Mouse (Mus musculus) embryo, embryonic 11.5 days (tissue): ENCODE measurements around the gene Fam163b.
A peak's percentile ranks its signal among the peaks of the same experiment; 100 is the strongest.

Experiments used
- DNase-seq: peaks from one replicate; pipeline ENCODE4 v3.0.0-alpha.2; 2012; ENCODE audit warnings: low read depth, low spot score

The Fam163b gene

DNA sequence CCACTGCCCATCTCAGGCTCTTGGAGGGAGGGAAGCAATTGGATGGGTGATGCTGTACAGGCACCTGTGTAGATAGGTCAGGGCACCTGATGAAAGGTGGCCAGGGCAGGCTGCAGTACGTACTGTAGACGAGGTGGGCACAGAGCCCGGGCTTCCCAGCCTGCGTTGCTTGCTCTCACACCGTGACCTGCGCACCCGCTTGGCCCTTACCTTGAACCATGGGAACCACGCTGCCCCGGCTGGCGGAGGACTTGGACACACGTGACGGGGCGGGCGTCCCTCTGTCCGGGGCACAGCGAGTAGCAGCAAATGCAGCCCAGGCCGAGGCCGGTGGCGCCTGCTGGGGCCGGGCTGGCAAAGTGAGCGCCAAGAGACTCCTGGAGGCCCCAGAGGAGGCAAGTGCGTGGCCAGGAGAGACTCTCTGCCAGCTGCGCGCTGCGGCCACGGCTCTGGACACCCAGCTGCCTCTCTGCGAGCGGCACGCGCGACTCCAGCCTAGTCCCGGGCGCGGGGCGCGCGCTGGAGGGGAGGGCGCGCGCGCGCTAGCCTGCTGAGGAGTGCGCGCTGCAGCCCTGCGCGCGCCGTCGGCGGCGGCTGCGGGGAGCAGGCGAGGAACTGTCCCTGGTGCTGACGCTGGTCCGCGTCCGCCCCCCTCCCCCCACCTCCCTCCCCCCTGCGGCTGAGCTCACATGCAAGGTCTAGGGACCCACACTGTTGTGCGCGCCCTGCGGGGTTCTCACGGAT is at the start of gene Fam163b:
Gene Fam163b (minus strand): TSS at position 542 of the 744 bp plus-strand sequence.
- peak; percentile 58 for DNase-seq

DNA sequence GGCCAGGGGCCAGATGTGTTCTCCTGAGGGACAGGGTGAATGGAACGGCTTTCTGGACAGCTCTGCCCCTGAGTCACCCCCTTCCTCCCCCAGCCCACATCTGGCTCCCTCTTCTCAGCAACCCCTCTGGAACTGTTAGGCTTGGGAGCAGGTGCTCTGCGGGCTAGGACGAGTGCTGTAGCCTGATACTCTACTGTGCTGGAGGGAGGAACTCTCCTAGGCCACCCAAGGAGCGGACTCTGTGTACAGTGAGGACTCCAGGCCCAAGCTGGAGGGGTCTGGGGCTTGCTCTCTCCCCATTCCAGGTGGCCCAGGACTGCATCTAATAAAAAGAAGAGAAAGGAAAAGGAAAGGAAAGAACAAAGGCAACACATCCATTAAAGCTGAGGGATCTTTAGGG is 47.7 kb upstream of the Fam163b start:
- no peak for DNase-seq

DNA sequence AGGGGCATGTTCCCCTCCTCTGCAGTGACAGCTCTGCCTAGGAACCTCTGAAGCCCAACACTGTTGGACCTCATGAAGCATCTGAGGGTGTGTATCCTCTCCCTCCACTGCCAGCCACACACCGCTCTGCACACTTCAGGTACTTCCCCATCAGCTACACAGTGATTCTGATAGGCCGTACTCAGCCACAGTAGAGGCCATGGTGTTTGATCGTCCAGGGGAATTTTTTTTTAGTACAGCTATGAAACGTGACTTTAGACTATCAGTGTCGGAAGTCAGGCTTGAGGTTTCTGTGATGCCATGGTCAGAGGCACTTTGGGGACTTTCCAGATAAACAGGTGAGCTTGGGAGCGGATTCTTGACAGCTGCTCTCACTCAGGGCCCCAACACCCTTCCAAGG is 45.2 kb upstream of the Fam163b start:
- DNase-seq, result no peak

DNA sequence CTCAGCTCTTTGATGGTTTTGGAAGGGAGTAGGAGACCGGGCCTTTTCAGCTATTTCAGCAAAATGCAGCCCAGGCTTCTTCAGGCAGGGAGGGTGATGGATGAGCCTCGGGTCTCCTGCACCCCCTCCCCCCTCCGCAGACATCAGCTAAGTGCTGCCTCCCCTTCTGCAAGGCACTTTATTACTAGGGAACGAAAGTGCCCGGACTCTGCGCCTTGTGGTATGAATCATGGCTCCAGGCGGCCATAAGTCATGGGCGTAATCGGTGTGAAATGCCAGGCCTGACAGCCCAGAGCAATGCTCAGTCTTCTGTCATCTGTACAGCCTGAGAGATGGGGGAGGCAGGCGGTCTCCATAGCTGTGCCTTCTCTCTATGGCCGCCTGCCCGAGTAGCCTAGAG is 41.4 kb upstream of the Fam163b start:
- peak; percentile 61 for DNase-seq

- DNase-seq, result no peak
These were observed 39.6 kb upstream of the Fam163b start for GRCm38 (mm10) chr2:27181907-27182306.

GRCm38 (mm10) chr2:27179101-27179500 is 36.8 kb upstream of the Fam163b start:
- DNase-seq, result no peak

DNA sequence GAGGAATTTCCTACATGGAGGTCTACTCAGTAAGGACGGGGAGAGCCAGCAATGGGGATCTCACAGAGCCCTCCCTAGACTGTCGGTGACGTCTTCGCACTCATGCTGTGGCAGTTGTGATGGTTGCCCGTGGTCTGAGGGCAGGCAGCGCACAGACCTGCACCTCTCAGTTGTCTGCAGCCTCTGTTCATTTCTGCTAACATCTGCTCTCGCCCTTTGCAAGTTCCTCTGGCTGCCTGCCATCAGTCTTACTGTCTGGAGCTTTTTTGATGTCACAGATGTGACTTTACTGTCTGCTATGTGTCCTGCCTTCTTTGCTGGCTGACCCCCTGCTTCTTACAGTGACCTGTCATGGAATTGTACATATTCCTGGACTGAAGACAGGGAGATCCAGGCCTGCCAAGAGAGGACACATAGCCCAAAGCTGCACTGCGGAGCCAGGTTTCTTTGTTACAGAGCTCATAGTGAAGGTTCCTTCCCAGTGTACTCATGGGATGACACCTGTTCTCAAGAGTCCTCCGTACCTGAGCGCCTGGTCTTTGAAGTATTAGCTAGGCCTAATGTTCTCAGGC is 33.5 kb upstream of the Fam163b start:
- no peak for DNase-seq

DNA sequence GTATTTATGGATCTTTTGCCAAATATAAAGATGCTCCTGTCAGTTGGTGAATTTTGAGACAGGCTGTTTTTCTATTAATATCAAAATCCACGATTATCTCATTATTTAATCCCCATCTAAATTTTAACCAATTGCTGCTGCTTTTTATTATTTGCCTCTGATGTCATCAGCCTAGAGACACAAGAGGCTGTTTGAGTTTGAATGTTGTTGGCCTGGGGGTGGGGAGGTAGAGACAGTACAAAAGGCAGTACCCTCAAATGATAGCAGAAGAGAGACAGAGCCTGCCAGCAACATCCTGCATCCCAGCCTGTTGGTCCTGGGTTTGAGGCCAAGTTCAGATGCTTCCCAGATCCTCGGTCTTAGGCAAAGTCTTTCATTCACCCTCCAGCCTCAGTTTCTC is 32.0 kb upstream of the Fam163b start:
- DNase-seq, result no peak

- no peak for DNase-seq
These were observed 24.7 kb upstream of the Fam163b start for GRCm38 (mm10) chr2:27166999-27167398.

DNA sequence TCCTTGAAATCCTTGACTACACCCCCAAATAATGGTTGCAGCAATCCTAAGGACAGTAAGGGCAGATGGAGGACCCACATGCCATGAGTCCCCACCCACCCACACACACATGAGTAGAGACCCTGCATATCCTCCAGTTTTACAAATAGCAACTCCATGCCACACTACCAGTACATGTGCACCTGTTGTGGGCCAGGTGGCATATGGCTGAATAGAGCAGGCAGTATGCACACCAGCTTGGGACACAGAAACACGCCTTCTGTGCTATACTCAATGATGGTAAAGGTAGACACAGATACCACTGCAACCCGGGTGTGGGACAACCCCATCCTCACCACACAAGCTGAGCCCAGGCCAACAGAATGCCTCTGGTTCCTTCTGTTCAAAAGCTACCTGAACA is 23.8 kb upstream of the Fam163b start:
- no peak for DNase-seq

- no peak for DNase-seq
These were observed 22.7 kb upstream of the Fam163b start, which contains the start of gene Dbh for GRCm38 (mm10) chr2:27164796-27165590. TSS of gene Dbh (plus strand) at chr2:27165233.

- no peak for DNase-seq
These were observed 21.6 kb upstream of the Fam163b start for GRCm38 (mm10) chr2:27163851-27164250.

GRCm38 (mm10) chr2:27162656-27163055 is 20.4 kb upstream of the Fam163b start:
- no peak for DNase-seq

DNA sequence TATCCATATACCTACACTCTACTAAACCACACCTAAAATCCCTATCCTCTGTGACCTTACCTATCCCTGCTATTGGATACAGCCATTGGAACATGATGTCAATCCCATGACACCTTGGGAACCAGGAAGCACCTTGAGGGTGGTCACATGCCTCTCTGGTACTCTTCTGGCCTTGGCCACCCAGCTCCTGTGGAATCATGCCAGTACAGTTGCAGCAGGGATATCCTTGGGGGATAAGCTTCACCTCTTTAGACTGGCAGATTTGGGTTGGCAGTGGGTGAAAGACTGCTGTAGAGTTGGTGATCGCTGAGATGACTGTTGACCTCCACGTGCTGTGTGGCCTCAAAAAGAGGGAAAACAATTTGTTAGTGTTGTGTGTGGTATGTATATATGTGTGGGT is 19.2 kb upstream of the Fam163b start:
- DNase-seq, result no peak

DNA sequence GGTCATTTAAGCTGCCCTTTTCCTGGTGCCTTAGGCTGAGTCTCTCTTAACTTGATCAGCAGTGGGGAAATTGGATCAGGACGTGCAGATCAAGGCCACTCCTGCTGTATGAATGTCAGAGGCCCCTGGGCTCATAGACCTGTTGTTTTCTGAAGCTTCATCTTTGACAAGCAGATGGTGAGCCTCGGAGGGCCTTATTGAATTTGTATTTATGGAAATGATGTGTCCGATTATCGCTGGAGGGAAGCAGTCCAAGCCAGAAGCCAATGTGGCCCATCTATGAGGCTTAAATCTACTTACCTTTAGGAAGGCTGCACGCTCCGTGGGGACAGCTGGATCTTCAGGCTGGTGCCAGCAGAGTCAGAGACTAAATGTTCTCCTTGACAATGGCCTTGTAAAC is 14.3 kb upstream of the Fam163b start:
- no peak for DNase-seq

DNA sequence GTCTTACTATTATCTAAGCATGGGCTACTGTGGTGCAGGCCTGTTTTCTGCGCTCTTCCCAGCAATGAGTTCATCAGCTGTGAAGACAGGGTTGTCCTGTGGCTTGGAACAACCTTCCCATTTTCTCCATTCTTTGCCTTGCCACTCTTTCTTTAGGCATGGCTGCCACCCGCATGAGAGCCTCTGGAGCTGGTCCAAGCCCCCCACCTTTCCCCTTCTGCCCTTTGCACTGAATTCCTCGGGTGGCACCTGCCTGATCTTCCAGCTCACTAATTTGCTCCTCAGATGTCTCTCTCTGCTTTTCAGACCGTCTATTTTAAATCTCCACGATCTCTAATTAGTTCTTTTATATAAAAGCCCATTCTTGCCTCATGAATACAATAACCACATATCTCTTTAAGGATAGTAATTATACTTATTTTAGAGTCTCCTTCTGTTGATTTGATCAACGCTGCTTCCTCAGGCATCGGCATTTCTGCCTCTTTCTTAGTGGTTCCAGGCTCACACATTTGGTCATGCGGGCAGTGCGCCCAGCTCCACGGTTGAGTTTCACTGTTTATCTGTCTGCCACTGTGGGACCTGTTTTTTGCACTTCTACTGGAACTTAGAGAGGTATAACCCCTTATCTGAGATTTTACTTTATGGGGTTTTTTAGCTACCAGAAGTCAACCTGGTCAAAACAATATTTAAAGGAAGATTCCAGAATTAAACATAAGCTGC is 12.3 kb upstream of the Fam163b start:
- DNase-seq, result no peak

DNA sequence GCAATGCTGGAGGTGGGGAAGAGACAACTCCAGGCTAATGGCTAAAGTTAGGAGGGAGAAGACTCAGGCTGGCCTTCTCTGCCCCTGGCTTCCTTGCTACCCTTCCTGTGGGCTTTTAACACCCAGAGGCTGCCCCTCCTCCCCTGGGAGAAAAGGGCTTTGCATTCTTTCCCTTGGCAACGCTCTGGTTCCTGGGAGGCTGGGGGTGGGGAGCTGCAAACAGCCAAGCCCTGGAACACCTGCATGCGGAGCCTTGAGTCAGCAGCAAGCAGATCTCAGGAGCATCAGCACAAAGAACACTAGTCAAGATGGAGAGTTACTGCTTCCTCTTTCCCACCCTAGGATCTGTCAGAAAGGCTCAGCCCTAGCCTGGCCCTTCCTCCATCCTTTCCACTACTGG is 7.2 kb upstream of the Fam163b start:
- DNase-seq, result no peak

DNA sequence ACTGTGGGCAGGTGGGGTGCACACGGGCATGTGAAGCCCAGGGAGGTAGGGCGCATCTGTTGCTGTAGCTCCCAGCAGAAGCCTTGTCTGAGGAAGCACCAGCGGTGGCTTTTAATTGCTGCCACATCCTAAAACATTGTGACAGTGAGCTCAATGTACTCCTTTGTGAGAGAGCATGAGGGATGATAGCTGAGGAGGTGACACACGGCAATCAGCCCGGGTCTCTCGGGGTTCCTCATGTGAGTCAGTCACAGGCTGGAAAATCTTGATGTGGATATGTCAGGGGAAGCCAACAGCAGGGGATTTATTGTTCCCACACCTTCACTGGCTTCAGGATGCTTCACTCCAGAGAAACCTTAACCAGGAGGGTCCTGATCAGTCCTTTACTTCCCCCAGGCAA is 4.5 kb upstream of the Fam163b start:
- DNase-seq, result no peak

DNA sequence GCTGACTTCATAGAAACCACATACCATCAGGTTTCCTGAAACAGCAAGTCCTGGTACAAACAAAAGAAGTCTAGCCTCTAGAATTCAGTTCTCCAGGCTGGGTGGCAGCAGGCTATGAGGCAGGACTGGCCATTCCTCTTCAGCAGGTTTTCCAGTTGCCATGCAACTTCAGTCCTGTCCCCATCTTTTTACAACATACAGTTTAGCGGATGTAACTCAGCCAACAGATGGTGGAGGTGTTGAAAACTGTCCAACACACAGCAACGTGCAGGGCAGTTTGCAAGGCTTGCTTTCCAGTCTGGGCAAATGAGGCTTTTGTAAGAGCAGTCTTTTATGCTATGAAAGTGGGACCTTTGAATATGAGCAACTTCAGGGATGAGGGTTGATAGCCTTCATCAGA is 2.7 kb upstream of the Fam163b start:
- no peak for DNase-seq

DNA sequence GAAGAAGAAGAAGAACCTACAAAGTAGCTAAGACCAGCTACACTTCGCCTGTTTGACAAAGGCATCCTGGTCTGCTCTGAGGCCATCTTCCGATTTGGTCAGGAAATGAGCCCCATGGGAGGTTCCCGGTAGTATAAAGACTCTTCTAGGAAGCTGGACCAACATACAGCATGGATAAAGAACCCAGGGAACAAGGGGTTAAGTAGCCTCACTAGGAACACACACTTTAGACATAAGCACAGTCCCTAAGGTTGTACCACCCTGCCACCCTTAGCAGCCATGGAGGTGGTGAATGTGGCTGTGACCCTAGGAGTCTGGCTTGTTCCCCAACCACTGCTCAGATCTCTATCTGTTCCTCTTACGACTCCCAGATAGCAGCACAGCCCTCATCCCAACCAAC is 3.9 kb downstream of the Fam163b start:
- no peak for DNase-seq

DNA sequence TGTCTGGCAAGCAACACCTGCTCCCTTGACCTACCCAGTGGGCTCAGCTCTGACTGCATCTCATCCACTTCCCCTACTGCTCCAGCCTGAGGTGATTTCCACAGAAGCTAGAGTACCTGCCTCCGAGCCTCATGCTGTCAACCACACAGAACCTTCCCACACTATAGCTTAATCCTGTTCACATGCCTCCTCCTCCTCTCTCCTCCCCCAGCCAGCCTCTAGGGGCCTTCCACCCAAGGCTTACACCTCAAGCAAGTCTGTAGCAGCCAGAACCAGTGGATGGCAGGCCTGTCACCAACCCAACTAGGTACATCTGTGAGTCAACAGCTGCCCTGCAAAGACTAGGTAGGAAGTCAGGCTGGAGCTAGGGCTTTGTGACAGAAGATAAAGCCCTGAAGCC is 5.5 kb downstream of the Fam163b start:
- DNase-seq, result no peak

- DNase-seq, result no peak
These were observed 6.0 kb downstream of the Fam163b start for GRCm38 (mm10) chr2:27136336-27136735.
